In the genomic region with DNA sequence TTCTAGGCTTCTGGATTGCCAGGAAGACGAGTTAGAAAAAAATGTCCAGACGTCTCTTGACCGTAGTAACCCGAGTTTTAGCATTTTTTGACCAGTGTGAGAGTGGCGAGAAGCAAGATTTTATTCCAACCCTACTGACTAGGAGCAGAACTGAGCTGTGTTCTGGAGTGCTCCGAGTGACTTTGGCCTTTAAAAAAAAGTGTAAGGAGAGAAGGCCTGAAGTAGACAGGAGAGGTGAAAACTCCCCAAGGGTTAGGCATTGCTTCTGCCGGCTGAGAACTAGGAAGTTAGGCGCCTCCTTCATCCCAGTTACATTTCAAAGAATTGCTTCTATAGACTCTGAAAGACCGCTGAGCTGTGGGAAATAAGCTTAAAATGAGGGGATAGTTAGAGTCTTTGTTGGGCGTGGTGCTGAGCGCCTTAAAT, we compare ENCODE assay signal across 7 mouse cellular contexts. TPM values are rescaled to one million over a fixed set of nuclear protein-coding genes. Genes with fewer than 3 reads are reported as not detected.
DNase-seq lines count a peak whose midpoint lies in the region; ATAC-seq and TF ChIP-seq lines count a peak whose summit lies in the region.

No protein-coding gene starts in this region.

- H3K27ac ChIP-seq in hindbrain, embryonic 10.5 days = peak overlapping the region; percentile 99
- peak overlapping the region; percentile 98 for H3K27ac ChIP-seq in liver, postnatal 0 days (ENCODE audit: low read depth)

- H3K4me3 ChIP-seq in hindbrain, embryonic 10.5 days = peak overlapping the region; percentile 95
- H3K4me3 ChIP-seq in liver, postnatal 0 days (ENCODE audit: low read depth, low read length) = peak overlapping the region; percentile 89

- no peaks in the 10 kb centered on the region for H3K9me3 ChIP-seq in hindbrain, embryonic 10.5 days
- H3K9me3 ChIP-seq in liver, postnatal 0 days (ENCODE audit: low read length) = no peaks in the 10 kb centered on the region

- H3K9ac ChIP-seq in liver, postnatal 0 days (replicated peaks) = peak overlapping the region; percentile 96

- under 1% methylated on average over 11 of the region's 11 CpGs for WGBS in hindbrain, embryonic 10.5 days
- WGBS in liver, postnatal 0 days (ENCODE audit: insufficient replicate concordance) = 2% methylated on average over 11 of the region's 11 CpGs

- peaks cover 15% of the 10 kb centered on the region for H3K4me1 ChIP-seq in hindbrain, embryonic 10.5 days (replicated peaks)
- peaks cover 28% of the 10 kb centered on the region for H3K4me1 ChIP-seq in liver, postnatal 0 days (ENCODE audit: insufficient read depth)

- no peaks in the 10 kb centered on the region for H3K27me3 ChIP-seq in hindbrain, embryonic 10.5 days (ENCODE audit: insufficient read depth, poor library complexity, severe bottlenecking)
- no peaks in the 10 kb centered on the region for H3K27me3 ChIP-seq in liver, postnatal 0 days (ENCODE audit: insufficient read depth, low read length)

- TF ChIP-seq CTCF in liver, postnatal 0 days (IDR thresholded peaks at IDR 0.05; ENCODE audit: low read depth) = no peak

- peak; percentile 41 for DNase-seq in retina, embryonic 14.5 days (ENCODE audit: low spot score)
- DNase-seq in retina, postnatal 1 day = no peak
- DNase-seq in c-Kit-positive CD71-negative TER-119-negative erythroid progenitor cells, embryonic 14.5 days (ENCODE audit: low read depth) = peak; percentile 5
- no peak for DNase-seq in hindbrain, embryonic 10.5 days (ENCODE audit: low spot score)
- DNase-seq in liver, postnatal 0 days = no peak
- no peak for DNase-seq in ovary, postnatal 14 days (ENCODE audit: low spot score)

- H3K36me3 ChIP-seq in hindbrain, embryonic 10.5 days = no peaks in the 10 kb centered on the region
- no peaks in the 10 kb centered on the region for H3K36me3 ChIP-seq in liver, postnatal 0 days (replicated peaks; ENCODE audit: insufficient read depth, low read length)

- no peak for ATAC-seq in liver, postnatal 0 days
- ATAC-seq in megakaryocyte progenitor cell, adult 5-6 weeks (replicated peaks; ENCODE audit: poor library complexity) = no peak

- no peak for TF ChIP-seq EP300 in liver, postnatal 0 days (IDR thresholded peaks at IDR 0.05; ENCODE audit: low read depth)

- H3K4me2 ChIP-seq in liver, postnatal 0 days (ENCODE audit: low read depth, low read length) = peak overlapping the region; percentile 75

RNA-seq across cellular contexts. Expression of a gene that starts 0.9 kb away (rescaled TPM):
- polyA plus RNA-seq in hindbrain, embryonic 10.5 days (2016; fragmentation: Nextera tagmentation; extraction: Ambion mirVana) = 28.4 and 32.8 TPM in 2 replicates
- polyA plus RNA-seq in liver, postnatal 0 days (2015; fragmentation: Nextera tagmentation; extraction: Ambion mirVana) = 47.0 and 49.2 TPM in 2 replicates
- 75.1 and 76.5 TPM in 2 replicates for total RNA-seq in megakaryocyte progenitor cell, adult 5-6 weeks (2015)
- total RNA-seq in megakaryocyte progenitor cell, adult 5-6 weeks (2017) = 101 and 114 TPM in 2 replicates

RNA-seq across cellular contexts. Expression of a gene that starts 49.7 kb away (rescaled TPM):
- 0.14 and 0.36 TPM in 2 replicates for polyA plus RNA-seq in hindbrain, embryonic 10.5 days (2016; fragmentation: Nextera tagmentation; extraction: Ambion mirVana)
- polyA plus RNA-seq in liver, postnatal 0 days (2015; fragmentation: Nextera tagmentation; extraction: Ambion mirVana) = 0.22 and 0.59 TPM in 2 replicates
- total RNA-seq in megakaryocyte progenitor cell, adult 5-6 weeks (2015) = not detected in 2 replicates
- total RNA-seq in megakaryocyte progenitor cell, adult 5-6 weeks (2017) = not detected in 2 replicates

RNA-seq across cellular contexts. Expression of a gene that starts 50.3 kb away (rescaled TPM):
- 0.13 TPM in 1 of 2 replicates, not detected in the other for polyA plus RNA-seq in hindbrain, embryonic 10.5 days (2016; fragmentation: Nextera tagmentation; extraction: Ambion mirVana)
- 0.09 TPM in 1 of 2 replicates, not detected in the other for polyA plus RNA-seq in liver, postnatal 0 days (2015; fragmentation: Nextera tagmentation; extraction: Ambion mirVana)
- not detected in 2 replicates for total RNA-seq in megakaryocyte progenitor cell, adult 5-6 weeks (2015)
- total RNA-seq in megakaryocyte progenitor cell, adult 5-6 weeks (2017) = not detected in 2 replicates

Comparison
In these comparisons a context has a peak if more than half of its experiments do, and no peak if none do; other contexts are left out.
1. DNase-seq: peak in retina, embryonic 14.5 days (single experiment) and c-Kit-positive CD71-negative TER-119-negative erythroid progenitor cells, embryonic 14.5 days (single experiment); none in retina, postnatal 1 day (single experiment), hindbrain, embryonic 10.5 days (single experiment), liver, postnatal 0 days (single experiment) and ovary, postnatal 14 days (single experiment).